Mouse (Mus musculus) frontal cortex, postnatal 14 days (tissue): ENCODE data around the gene Ms4a5.
"Not testable (repeated sequence)": the region's sequence is repeated elsewhere in the genome, so short reads cannot be mapped to it uniquely, and the experiment has no call there.

ENCODE experiments used
- DNase-seq, 2 experiments: peaks; one replicate each; pipeline ENCODE4 v3.0.0; 2022; ENCODE audit warnings: low spot score in 2 of 2

Ms4a5 gene

DNA sequence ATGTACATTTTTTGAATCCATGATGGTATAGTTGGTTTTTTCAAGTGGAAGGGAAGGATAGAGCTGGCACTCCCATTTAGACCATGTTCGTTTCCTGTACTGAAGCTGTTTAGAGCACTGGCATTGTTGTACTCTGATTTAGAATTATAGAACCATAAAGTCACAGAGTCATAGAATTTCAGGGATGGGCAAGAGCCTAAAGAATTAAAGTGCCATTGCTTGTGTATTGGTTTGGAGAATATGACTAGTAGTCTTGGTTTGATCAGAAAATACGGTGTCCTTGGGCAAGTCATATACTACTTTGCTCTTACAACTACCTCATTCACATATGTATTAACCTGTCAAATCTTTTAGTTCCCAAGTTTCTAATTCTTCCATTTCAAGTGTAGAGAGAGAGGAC, at the start of gene Ms4a5:
Gene Ms4a5 (minus strand): TSS at position 101 of the 400 bp plus-strand sequence.
- DNase-seq: no peak

DNA sequence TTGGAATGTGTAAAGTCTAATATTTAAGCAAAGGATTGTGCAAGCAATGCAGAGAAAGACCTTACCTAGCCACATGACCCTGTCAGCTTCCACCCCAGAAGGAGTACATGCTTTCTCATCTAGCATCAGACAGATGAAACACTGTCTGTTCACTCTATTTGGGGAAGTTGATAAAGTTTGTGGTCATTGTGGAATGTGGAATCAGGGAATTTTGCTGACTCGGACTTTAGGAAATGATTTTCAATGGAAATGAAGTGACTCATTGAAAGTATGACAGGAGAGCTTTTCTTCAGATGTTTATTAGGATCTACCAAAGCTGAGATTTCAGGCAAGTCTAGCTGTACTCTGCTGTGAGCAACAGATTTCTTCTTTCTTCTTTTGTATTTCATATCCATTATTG, 37.5 kb upstream of the Ms4a5 start:
- no peak for DNase-seq

DNA sequence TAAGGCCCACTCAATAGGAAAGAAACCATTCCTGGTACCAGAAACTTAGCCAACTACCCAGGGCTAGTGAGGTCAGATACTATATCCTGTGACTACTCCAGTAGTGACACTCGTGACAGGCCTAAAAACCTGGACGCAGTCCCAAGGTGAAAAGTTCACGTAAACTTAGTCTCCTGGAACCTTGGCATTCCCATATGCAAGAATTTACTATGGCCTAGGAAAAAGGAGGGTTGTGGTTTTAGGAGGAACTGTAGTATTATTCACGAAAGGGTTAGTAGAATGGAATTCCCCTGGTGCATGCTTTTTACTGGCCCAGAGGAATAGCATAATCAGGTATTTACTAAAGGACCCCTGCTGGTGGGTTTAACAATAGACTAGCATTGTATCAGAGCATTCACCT, 33.1 kb upstream of the Ms4a5 start:
- DNase-seq: no peak

DNA sequence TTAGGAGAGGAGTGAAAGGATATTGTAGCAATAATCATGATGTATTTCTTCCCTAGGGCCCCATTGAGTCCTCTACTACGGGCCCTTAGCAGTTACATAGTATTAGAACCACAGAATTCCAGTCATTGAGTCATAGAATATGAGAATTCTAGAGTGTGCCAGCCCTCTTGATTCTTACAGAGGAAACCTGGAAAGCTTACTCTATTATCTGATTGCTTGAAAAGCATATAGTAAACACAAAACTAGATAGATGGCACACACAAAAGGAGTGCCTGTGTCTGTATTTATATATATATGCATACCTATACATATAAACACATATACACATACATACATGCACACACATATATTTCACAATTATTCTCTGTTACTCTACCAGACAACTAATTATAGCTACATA, 30.7 kb upstream of the Ms4a5 start, which contains the start of gene Ms4a14:
Gene Ms4a14 (minus strand): TSS at position 101 of the 400 bp plus-strand sequence.
- DNase-seq: no peak

DNA sequence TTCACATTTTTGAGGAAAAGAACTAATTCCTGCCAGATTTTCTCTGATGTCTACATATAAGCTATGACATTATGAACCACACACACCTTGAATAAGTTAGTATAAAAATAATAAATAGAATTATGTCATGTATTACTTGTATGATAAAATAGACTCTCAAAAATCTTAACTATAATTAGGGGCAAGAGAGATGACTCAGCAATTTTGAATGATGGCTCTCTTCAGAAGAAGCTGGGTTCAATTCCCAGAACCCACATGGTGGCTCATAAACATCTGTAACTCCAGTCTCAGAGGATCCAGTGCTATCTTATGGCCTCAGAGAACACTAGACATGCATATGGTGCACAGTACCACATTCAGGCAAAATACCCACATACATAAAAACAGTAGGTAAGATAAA, 25.2 kb upstream of the Ms4a5 start:
- no peak for DNase-seq

DNA sequence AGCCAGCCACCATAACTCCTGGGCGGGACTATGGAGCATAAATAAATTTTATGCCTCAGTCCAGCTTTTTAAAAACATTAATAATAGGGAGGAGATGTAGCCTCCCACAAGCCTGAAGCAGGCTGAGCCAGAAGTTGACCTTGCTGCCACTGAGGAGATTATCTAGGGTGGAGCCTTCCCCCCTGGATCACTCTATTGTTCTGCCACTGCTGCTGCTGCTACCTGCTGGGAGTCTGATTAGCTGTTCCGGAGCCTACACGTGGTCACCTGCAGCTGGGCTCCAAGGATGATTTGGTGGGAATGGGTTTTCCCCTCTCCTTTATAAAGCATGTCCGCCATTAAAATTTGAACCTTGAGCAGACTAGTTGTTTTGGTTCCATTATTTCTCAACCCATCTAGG, 15.9 kb upstream of the Ms4a5 start:
- DNase-seq: not testable (repeated sequence)

DNA sequence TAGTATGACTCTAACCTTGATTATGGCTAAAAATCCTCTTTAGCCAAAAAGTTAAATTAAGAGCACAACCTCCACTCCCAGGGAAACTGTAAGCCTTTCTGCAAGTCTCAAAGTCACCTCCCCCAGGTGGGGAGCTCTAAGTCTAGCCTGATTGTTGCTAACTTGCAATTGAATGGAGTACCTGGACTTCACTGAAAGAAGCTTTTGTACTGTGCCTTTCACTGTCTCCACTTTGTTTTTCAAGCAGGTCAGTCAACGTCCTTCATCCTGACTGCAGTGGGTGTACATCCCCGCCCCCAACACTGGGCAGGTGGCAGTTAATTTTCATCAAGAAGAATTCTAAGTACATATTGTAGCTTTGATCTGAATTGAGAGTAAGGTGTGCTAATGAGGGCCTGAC, 15.3 kb upstream of the Ms4a5 start:
- DNase-seq: no peak

DNA sequence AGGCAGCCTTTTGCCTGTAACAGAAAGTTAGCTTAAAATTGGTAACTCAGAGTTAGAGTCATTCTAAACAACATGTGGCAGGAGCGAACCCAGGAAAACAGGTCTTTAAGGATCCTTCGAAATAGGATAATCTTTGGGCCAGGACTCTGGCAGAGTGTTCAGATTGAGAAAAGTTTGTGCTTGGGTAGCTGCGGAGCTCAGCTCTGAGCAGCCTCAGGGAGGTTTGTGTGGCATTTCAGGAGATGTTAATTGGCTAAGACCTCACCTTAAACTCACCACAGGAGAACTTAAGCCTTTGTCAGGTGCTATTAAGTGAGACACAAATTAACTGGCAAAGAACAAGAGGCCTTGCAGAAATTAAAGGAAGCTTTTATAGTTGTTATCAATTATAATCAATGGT, 9.9 kb upstream of the Ms4a5 start:
- not testable (repeated sequence) for DNase-seq

DNA sequence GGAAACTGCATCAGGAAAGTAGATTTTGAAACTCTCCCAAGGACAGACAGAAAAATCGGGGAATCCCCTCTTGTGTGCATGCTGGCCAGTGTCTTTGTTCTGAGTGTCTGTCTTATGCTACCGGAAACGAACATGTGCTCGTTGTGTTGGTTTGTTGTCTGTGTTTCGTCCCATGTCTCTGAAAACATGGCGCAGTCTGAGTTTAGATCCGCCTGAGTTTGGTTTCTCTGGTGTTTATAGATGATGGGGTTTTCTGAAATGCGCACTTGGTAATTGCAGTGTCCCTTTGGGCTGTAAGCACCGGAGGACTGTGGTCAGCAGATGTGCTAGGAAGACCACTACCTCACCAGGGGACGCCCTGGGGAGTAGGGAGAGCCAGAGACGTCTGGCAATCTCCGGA, 9.3 kb upstream of the Ms4a5 start:
- DNase-seq: no peak

DNA sequence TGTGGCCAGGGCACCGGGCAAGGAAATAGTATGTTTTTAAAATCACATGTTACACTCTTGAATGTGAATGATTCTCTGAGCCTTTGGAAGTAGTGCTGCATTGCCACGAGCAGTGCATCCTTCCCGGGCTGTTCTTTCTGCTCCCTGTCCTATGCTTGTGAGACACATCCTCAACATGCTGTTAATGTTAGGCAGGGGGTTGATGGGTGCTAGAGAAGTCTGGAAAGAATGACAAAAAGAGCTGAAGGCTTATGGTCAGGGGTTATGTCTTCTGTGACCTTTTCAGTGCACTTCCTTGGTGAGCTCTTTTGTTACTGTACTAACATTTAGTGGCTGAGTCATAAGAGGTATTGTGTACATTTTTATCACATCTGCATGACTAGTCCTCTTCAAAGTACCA, 3.5 kb downstream of the Ms4a5 start:
- DNase-seq: no peak

DNA sequence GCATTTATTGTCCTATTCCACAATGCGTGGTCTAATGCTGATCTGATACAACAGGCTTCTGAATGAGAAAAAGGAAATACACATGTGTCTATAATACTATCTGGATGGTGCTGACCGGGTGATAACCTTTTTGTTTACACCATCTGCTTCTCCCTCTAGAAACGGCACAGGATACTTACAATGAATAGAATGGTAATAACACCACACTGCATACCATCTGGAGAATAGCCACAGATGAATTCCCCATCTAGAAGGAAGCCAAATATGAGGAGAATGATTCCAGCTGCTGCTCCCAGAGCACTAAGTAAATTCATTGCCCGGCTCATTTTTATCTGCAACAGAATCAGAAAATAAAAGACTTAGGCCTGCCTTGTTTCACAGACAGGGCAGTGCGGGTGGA, 7.2 kb downstream of the Ms4a5 start:
- DNase-seq: no peak

DNA sequence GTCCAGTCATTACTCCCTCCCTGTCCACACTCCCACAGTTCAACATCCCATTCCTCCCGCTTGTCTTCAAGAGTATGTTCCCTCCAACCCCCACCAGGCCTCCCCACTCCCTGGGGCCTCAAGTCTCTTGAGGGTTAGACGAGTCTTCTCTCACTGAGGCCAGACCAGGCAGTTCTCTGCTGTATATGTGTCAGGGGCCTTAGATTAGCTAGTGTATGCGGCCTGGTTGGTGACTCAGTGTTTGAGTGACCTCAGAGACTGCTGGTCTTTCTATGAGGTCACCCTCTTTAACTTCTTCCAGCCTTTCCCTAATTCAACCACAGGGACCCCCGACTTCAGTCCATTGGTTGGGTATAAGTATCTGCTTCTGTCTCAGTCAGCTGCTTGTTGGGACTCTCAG, 16.7 kb downstream of the Ms4a5 start:
- DNase-seq: no peak

DNA sequence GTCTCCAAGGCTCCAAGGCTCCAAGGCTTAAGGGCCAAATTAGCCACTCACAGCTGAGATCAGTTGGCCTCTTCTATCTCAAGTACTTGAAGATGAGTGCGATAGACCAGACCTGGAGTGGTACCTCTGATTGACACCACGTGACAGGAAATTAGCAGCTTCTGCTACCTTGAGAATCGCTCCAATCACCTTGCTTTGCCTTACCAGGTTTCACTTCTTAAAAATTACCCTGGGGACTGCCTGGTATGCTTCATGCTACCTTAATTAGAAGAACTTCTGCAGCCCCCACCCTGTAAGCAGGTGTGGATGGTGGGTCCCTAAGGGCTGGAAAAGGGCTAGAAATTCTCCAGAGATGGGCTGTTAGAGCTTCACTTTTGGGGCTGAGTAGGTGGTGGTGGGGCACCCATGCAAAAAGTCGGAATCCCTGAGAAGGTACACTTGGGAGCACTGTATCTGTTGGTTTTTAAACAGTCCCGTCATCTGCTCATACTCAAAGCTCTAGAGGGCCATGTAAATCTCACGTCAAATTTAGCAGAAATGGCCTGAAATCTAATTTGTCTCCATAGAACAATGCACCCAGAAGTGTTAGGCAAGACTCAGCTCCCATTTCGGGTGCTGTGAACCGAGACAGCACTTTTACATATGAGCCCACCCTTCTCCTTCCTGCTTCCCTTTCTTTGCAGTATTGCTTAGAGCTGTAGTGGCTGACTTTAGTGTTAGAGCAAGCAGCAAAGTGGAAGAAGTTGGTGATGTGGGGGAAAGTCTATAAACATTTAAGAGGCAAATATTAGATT, 17.4 kb downstream of the Ms4a5 start, which contains the start of gene Ms4a1:
Gene Ms4a1 (minus strand): TSS at position 190 of the 794 bp plus-strand sequence.
- DNase-seq: no peak

DNA sequence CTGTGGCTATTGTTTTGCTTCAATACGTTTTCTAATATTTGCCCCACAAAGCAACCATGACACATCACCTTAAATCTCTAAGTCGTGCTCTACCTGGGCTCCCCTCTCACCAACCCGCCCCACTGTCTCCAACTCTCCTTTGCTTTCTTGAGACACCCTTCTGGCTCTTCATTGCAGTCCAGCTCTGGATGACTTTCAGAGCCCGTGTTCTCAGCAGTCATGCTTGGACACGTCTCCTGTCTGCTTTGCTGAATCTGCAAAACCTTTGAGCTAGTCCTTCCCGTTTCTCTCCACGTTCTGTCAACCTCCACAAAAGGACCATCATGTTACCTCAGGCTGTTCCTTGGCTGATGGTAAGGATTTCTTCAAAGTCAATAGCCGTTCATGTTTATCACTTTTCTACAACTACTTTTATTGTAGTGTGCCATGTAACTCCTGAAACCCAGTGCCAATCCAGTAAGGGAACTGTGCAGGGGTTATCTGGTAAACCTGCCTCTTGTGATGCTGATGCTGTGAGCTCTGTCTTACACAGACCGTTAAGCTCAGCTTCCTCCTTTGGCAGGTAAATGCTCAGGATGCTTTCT, 19.0 kb downstream of the Ms4a5 start:
- DNase-seq: no peak

DNA sequence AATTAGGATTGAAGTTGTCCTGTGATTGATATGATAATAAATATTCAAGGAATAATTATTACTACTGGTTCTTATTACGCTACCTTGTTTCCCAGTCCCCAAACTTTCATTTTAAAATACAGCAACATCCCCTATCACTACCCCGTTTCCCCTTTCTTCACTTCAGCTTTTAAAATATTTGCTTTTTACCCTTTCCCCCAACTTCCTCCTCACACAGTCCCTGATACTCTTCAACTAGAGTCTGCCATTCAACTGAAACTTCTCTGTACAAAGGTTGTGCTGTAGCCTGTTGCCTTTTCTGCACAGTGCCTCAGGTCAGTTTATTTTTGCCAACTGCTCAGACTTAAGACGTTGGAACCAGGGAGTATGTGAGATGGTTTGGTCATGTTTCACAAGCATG, 20.1 kb downstream of the Ms4a5 start:
- no peak for DNase-seq

DNA sequence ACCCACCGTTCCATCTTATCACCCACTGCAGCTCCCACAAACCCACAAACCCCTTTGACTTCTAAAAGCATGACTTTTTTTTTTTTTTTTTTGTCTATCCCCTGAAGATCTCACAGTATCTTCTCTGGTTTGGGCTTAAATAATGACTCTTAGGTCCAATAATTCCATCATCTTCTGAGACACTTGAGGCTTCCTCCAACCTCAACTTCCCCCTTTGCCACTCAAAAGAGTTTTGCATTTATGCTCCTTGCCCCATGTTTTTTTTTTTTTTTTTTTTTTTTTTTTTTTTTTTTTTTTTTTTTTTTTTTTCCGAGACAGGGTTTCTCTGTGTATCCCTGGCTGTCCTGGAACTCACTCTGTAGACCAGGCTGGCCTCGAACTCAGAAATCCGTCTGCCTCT, 20.7 kb downstream of the Ms4a5 start:
- DNase-seq: not testable (repeated sequence)

DNA sequence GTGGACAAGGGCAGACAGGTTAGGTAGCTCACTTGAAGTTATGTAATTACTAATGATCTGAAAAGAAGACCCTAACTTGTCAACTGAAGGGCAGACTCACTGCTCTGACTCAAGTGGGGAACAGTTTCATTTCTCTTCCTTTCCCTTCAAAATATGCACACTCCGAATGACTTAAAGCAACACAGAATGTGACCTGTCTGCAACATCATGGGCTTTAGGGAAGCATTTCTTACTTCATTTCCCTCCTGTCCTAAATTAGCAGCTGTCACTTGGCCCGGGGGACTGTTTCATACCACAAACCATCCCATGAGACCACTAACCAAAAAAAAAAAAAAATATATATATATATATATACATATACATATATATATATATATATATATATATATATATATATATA, 22.2 kb downstream of the Ms4a5 start:
- no peak for DNase-seq

DNA sequence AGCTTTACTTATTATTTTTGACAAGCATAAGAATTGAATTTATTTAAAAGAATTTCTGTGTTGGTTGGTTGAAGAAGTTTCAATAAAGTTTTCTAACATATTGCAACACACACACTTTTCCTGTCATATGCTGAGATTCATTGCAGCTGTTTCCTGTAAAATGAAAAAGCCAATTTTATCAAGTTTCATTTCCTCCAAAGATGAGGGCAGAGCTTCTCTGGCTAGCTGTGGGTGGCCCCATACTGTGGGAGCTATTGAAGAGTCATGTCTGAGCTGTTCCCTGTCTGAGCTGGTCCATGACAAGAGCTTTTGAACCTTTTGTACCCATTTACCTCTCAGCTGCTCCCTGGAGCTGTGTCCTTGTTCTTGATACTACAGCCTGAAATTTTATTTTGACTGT, 39.4 kb downstream of the Ms4a5 start:
- no peak for DNase-seq

DNA sequence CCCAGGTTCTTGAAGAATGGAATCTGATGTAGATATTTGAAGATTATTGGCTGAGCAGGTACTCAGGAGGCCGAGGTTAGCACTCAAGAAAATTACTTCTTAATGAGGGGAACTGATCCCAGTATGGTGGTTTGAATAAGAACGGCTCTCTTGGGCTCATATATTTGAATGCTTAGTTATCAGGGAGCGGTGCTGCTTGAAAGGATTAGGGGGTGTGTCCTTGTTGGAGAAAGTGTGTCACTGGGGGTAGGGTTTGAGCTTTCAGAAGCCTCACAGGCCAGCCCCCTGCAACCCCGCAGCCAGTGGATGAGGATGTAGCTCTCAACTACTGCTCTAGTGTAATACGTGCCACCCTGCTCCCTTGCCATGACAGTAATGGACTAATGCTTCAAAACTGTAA, 41.1 kb downstream of the Ms4a5 start:
- DNase-seq: no peak

DNA sequence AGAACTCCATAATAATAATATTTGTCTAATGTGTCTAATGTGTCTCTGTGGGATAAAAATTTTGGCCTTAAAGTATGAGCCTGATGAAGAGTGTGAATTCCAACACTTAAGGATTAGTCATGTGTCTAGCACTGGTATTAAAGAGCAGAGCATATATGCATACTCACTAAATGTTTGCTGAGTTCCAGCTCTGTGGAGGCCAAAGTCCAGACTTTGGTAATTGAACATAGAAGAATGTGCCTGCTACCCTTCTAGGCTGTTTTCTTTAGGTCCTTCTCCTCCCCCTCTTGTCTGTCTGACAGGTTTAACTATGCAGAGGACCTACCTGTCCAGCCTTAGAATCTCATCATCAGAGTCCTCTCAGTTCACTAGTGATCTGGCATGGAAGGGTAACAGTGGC, 47.9 kb downstream of the Ms4a5 start:
- DNase-seq: no peak

DNA sequence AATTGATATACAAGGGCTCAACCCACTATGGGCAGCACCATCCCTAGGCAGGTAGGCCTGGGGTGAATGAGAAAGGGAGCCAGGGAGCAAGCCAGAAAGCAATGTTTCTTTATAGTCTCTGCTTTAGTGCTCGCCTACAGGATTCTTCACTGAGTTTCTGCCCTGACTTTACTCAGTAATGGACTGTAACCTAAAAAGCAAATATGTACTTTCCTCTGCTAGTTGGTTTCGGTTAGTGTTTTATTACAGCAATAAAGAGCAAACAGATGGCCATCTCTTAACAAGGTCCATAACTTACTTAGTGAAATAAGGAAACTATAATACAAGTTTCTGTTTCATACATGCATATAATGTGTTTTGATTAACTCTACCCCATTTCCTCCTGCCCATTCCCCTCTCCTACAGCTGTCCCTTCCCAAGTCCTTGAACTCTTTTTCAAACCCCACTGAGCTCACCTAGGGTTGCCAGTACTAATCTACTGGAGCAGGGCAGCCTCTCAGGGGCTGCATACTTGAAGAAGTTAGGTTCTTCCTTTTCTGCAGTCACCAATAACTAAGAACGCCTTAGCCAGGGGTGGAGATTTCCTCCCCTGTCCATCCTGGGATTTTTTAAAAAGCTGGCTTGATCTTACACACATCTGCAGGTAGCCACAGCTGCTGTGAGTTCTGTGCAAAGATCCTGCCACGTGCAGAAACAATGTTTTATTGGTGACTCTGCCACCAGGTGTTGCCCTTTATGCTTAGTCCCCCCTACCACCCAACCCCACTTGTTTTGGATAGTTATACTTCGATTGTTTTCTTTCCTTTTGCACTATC, 48.5 kb downstream of the Ms4a5 start:
- no peak for DNase-seq

DNA sequence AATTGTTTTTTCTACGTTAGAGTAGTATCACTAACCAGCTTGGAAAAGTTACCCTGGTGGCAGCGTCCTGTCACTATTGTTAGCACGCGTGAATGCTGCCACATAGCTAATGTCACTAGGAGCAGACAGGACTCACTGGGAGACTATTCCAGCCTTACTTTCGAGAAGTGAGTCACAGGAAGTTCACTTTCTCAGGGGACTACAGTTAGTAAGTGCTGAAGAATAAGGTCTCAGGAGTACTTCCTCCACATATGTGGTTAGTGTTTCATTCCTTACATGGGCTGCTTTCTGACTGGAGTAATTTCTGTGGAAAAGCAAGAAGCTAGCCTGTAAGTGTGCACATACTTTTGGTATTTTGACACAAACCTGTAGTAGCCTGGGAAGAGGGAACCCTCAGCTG, 49.4 kb downstream of the Ms4a5 start:
- no peak for DNase-seq

DNA sequence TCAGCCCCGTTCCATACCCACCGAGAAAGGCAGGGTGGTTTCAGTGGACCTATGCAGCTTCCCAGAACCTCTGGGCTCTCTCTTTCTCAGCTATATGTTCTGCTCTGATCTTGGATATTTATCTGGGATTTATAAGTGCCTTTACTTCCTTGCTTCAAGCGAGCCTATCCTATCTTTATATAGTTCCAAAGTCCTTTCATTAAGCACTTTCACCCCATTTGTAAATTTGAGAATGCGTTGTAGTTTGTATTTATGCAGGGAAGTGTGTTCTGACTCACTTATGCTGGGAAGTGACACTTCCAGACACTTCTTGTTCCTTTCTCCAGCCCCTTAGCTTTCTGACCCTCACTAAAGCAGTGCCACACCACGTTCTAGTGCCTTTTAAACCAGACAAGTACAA, 51.3 kb downstream of the Ms4a5 start, which contains the start of gene Ms4a12:
Gene Ms4a12 (minus strand): TSS at position 101 of the 400 bp plus-strand sequence.
- DNase-seq: no peak
